Mouse (Mus musculus): ENCODE measurements around the gene Cdk2ap2.
"Not testable (repeated sequence)": the region's sequence is repeated elsewhere in the genome, so short reads cannot be mapped to it uniquely, and the experiment has no call there.

GRCm38 (mm10) chr19:4068242-4068641 is 28.7 kb upstream of the Cdk2ap2 start:
- TF ChIP-seq CTCF (IDR thresholded peaks at IDR 0.05; ENCODE audit: low read depth, low read length); TAL1 (conservative IDR thresholded peaks at IDR 0.05; ENCODE audit: low read depth, low read length); GATA2 (IDR thresholded peaks at IDR 0.05; ENCODE audit: borderline replicate concordance, low read depth, low read length): not testable (repeated sequence)
